Mouse (Mus musculus) c-Kit-positive CD71-negative TER-119-negative erythroid progenitor cells, embryonic 14.5 days (primary cell): ENCODE results near the gene Nfkbib.
A peak's percentile ranks its signal among the peaks of the same experiment; 100 is the strongest.

Source experiments
- DNase-seq: peaks from one replicate; pipeline ENCODE4 v3.0.0-alpha.2; 2013; ENCODE audit warnings: low read depth

The Nfkbib gene

GRCm38 (mm10) chr7:28769414-28769958, 2.2 kb upstream of the Nfkbib start:
- DNase-seq: no peak

GRCm38 (mm10) chr7:28766910-28767309, 402 bp downstream of the Nfkbib start:
- no peak for DNase-seq

- DNase-seq: peak; percentile 99
Observed at GRCm38 (mm10) chr7:28766173-28766879, 986 bp downstream of the Nfkbib start, which contains the start of gene Sirt2. Gene Sirt2, plus strand, starts transcription at chr7:28766735.

DNA sequence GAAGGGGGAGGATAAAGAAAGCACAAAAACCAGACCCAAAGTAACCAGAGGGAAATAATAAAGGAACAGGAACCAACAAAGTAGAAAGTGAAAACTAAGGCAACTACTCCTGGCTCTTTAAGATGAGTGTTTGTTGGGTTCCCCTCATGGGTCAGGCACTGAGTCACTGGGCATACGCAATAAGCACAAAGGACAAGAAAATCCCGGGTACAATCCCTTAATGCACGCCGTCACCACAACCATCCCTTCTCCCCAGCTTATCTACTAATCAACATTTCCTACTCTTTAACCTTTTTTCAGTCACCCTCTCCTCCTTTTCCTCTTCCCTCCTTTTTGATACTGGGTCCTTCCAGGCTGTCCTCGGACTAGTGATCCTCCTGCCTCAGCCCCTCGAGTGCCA, 2.1 kb downstream of the Nfkbib start:
- DNase-seq: no peak

- DNase-seq: no peak
Observed at GRCm38 (mm10) chr7:28761907-28762306, 5.4 kb downstream of the Nfkbib start.

GRCm38 (mm10) chr7:28758623-28759022, 8.7 kb downstream of the Nfkbib start:
- DNase-seq: no peak

- DNase-seq: no peak
Observed at GRCm38 (mm10) chr7:28756079-28756478, 11.2 kb downstream of the Nfkbib start, which contains the start of gene Ccer2. Gene Ccer2, plus strand, starts transcription at chr7:28756174.

DNA sequence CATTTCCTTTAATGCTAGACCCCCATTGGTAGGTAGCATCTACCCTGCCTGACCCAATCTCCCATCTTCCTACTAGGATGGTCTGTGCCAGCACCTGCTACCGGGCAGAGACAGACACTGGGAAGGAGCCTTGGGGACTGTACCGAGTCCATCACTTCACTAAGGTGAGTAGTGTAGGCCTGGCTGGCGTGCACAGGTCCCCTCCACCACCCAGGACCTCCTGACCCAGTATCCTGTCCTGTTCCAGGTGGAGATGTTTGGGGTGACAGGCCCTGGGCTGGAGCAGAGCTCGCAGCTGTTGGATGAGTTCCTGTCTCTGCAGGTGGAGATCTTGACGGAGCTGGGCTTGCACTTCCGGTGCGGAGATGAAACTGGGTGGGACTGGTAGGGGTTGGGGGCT, 17.4 kb downstream of the Nfkbib start:
- no peak for DNase-seq

- peak; percentile 95 for DNase-seq
Observed at GRCm38 (mm10) chr7:28741709-28742438, 25.4 kb downstream of the Nfkbib start, which contains the start of the genes Mrps12 and Sars2. Gene Mrps12, minus strand, starts transcription at chr7:28741820. Gene Sars2, plus strand, starts transcription at chr7:28741992.

DNA sequence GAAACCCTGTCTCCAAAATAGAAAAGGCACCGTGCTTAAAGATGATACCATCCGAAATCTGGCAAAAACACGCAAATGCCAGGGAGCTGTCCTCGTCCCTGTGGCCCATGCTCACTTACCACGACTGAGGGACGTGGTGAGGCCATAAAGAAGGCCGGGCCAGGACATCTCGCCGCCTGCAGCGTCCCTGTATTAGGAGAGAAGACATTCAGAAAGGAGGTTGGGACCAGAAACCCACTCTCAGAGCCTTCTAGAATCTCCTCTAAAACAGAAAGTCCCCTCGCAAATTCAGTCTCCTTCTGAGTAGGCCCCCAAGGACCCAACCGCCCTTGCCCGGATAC, 26.0 kb downstream of the Nfkbib start:
- DNase-seq: no peak

DNA sequence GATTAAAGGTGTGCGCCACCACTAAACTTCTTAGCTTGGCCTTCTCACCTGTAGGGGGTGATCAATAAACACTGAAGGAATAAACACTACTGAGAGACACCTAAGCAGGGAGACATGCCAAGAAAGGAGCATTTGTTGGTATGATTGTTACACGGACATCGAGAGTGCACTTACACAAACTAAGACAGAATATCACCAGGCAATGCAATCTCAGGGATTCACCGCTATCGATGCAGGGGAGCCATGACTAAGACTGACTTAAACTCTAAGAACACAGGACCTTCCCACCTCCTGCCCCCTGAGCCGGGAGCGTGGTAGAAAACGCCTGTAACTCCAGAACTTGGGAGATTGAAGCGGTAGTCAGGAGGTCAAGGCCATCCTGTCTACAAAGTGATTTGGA, 26.4 kb downstream of the Nfkbib start:
- no peak for DNase-seq

DNA sequence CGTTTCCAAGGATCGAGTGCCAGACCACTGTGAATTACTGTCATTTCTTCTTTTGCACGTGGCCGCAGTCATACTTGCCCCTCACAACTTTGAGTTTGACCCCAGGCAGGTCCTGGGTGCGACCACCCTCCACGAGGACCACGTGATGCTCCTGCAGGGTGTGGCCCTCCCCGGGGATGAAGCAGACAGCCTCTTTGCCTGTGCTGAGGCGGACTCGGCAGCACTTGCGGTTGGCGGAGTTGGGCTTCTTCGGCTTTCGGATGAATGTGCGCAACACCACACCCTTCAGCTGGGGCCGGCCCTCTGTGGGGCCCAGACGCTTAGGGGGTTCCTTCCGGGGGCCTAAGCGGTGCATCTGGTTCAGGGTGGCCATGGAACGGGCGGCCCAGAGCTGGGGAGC, 27.5 kb downstream of the Nfkbib start:
- no peak for DNase-seq

DNA sequence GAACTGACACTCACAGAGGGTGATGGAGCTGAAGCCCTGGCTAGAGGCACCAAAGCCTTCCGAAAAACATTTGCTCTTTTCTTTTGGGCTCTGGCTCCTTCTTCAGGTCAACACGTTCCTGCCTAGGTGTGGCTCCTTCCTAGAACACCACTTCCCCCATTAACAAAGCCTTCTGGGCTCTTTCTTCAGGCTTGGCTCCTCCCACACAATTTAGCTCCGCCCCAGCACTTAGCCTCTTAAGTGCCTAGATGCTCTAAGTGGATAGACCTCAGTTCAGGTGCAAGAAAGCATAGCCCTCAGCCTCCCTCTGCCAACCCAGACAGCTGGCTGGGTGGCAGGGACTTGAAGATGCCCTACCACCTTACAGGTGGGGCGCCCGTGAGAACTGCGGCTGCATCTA, 31.6 kb downstream of the Nfkbib start:
- DNase-seq: no peak

GRCm38 (mm10) chr7:28733211-28733610, 34.1 kb downstream of the Nfkbib start:
- DNase-seq: no peak

DNA sequence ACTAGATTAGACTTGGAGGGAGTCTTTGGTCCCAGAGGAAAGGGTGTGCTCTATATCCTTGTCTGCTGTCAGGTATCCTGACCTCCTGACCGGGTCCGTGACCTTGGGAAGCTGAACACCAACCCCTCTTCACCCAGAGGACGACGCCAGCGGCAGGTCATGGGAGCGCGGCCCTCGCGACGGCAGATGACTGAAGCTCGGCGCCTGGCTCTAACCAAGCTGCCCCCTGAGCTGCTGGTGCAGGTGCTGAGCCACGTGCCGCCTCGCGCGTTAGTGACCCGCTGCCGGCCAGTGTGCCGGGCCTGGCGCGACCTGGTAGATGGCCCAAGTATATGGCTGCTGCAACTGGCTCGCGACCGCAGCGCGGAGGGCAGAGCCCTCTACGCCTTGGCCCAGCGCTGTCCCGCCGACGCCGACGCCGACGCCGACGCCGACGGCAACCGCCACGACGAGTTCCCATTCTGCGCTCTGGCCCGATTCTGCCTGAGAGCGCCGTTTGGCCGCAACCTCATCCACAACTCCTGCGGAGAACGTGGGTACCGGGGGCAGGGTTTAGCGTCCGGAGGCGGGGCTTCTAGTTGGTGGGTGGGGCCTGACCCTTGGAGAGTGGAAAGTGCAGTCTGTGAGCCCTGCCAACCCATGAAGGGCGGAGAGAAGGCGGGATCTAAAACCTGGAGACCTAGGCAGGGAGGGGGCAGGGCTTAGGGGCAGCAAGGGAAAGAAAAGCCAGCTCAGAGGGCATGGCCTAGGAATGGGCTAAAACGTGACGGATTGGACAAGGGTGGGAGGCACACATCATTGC, 34.8 kb downstream of the Nfkbib start:
- peak; percentile 83 for DNase-seq

DNA sequence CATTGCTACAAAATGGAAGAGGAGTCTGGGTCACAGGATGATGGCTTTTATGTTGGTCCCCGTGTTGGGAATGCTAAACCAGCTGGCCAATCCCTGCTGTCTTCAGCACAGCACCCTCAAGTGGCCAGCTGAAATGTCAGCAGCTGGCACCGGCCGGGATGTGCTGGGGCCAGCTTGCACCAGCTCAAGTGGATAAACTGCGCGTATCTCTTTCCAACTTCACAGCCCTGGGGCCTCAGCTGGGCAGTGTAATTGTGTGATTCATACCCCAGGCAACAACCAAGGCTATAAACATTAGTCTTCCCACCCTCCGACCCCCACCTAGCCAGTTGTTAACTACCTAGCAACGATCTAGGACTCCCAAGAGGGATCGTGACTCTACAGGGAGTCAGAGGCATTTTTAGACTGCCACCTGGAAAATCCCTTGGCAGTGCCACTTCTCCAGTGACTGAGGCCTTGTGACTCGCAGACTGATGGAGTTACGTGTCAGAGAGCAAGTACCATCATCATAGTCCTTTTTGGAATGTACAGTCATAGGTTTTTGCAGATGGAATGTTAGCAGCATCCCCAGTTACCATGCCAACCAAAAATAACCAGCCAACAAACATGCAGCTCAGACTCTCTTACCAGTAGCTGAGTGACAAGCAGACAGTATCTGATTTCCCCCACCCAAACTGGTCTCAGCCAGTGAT, 39.5 kb downstream of the Nfkbib start:
- DNase-seq: no peak

DNA sequence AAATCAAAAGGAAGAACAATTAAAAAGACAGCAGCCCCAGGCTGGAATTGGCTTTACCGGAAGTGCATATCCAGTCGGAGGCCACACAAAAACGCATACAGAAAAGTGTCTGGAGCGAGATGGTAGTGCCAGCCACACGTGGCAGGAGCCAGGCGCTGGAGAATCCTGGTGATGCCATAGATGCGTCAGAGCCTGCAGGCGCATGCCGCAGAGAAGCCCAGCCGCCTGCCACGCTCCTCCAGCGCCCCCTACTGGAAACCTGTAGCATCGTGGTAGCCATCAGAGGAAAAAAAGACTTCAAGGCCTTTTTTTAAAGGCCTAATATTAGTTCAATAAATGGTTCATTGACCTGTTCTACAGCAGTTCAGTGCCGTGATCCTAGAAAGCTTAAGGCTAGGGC, 40.7 kb downstream of the Nfkbib start:
- peak; percentile 59 for DNase-seq

DNA sequence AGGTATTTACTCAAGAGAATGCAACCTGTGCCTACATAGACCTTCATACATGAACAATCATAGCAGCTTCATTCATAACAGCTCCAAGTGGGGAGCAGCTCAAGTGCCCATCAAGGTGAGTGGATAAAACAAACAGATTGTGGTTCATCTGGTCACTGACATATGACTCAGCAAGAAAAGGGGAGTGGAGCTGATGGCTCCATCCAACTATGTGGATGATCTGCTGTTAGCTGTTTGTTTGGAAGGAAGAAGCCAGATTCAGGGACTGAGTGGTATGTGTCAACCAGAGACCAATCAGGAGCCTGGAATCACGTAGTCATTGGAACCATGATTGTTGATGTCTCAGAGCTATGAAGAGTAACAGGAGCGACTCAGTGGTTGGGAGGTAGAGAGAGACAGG, 42.7 kb downstream of the Nfkbib start:
- DNase-seq: no peak

DNA sequence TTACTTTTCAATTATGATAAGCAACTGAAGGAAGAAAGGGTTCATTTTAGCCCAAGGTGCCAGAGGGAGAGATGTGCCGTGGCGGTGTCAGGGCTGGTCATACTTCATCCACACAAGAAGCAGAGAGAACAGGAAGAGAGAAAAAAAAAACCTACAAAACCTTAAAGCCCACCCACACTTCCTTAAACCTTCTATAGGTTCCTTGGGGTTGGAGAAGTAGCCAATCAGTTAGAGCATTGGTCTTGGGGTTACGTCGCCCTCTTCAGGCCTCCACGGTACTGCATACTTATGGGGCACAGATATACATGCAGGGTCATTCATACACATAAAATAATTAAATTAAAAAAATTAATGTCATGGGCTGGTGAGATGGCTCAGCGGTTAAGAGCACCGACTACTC, 45.2 kb downstream of the Nfkbib start:
- no peak for DNase-seq

GRCm38 (mm10) chr7:28720753-28721537, 46.4 kb downstream of the Nfkbib start:
- no peak for DNase-seq

DNA sequence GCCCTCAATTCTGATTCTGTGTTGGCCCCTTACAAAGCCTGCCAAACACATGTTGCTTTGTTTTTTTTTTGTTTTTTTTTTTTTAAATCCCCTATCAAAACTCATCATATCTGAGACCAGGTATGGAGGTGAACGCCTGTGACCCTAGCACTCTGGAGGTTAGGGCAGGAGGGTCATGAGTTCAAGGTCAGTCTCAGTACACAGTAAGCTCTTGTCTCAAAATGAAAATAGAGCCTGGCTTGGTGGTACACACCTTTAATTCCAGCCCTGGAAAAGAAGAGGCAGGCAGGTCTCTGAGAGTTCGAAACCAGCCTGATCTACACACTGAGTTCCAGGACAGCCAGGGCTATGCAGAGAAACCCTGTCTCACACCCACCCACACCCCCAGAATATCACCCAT, 47.7 kb downstream of the Nfkbib start:
- no peak for DNase-seq
